Mouse (Mus musculus): ENCODE results near the gene Wfdc16. TPM values are rescaled to one million over a fixed set of nuclear protein-coding genes. Genes with fewer than 3 reads are reported as not detected.
A peak's percentile ranks its signal among the peaks of the same experiment; 100 is the strongest.

The Wfdc16 gene
- polyA plus RNA-seq (2015; fragmentation: Nextera tagmentation; extraction: Ambion mirVana): not detected in 2 replicates

DNA sequence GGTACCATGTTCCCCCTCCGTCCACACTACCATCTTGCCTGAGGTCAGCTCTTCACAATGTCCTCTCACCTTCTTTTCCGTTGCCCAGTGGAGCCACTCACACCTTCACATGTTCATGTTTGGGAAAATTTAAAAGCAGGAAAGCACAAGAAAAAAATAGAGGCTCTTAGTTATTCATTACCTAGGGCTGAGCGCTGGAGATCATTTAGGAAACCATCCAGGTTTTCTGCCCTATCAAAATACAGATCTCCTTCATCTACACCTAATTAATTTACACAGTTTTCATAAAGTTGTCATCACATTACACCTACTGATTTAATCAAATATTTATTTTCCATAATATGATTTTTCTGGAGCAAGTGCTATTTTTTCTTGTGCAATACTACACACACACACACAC is at the start of gene Wfdc16:
Gene Wfdc16 (minus strand): TSS at position 101 of the 400 bp plus-strand sequence.
- no peak within 1 kb of the TSS for H3K4me3 ChIP-seq (replicated peaks)
- no peak within 1 kb of the TSS for H3K9ac ChIP-seq (replicated peaks)
- H3K4me2 ChIP-seq (replicated peaks): no peak within 1 kb of the TSS
- H3K4me1 ChIP-seq (replicated peaks): no peaks in the 10 kb centered on the region
- no peak within 1 kb of the TSS for H3K27ac ChIP-seq
- ATAC-seq: no peak
- no peaks in the 10 kb centered on the region for H3K9me3 ChIP-seq
- 87% methylated on average over 3 of the region's 3 CpGs for WGBS
- no peaks in the 10 kb centered on the region for H3K36me3 ChIP-seq
- H3K27me3 ChIP-seq: no peaks in the 10 kb centered on the region

DNA sequence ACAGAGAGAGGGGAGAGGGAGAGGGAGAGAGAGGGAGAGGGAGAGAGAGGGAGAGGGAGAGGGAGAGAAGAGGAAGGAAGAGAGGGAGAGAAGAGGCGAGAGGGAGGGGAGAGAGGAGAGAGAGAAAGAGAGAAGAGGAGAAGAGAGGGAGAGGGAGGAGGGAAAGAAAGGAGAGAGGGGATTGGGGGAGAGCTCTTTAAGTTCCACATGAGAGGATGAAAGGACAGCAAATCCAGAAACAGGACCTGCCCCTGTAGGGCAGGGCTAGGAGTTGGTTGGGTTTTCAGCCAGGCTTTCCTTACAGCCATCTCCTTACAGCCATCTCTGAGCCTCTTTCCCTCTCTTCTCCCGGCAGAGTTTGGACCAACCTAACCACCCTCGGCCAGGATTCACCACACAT is 46.2 kb upstream of the Wfdc16 start, which contains the start of gene Wfdc13:
Gene Wfdc13 (plus strand): TSS at position 301 of the 400 bp plus-strand sequence.
- no peaks in the 10 kb centered on the region for H3K36me3 ChIP-seq
- 59% methylated on average over 3 of the region's 3 CpGs for WGBS
- H3K9me3 ChIP-seq: no peaks in the 10 kb centered on the region
- ATAC-seq: no peak
- H3K4me1 ChIP-seq (replicated peaks): no peaks in the 10 kb centered on the region
- H3K4me2 ChIP-seq (replicated peaks): no peak within 1 kb of the TSS
- no peak within 1 kb of the TSS for H3K9ac ChIP-seq (replicated peaks)
- H3K27me3 ChIP-seq: no peaks in the 10 kb centered on the region
- H3K4me3 ChIP-seq (replicated peaks): no peak within 1 kb of the TSS
- H3K27ac ChIP-seq: no peak within 1 kb of the TSS

DNA sequence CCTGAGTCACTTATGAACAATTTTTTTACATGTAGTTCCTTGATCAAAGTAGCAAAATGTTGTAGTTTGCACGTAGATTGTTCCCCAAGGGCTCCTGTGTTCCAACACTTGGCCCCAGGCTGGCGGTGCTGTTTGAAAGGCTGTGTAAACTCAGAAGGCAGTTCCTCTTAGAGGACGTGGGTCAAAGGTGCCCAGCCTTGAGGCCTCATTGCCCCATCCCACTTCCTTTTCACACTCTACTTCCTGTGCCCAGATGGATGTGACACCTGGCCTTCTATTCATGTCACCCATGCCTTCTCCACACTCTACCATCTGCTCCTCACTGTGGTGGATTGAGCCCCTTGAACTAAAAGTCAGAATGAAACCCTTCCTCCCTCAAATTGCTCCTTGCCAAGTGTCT is 41.3 kb upstream of the Wfdc16 start:
- Histone ChIP-seq H3K36me3 (no peaks in the 10 kb centered on the region), H3K27me3 (no peaks in the 10 kb centered on the region), H3K4me3 (replicated peaks) (no peak overlapping the region), H3K27ac (no peak overlapping the region), H3K4me2 (replicated peaks) (no peak overlapping the region), H3K4me1 (replicated peaks) (peaks cover 9% of the 10 kb centered on the region), H3K9ac (replicated peaks) (no peak overlapping the region), H3K9me3 (peaks cover 5% of the 10 kb centered on the region; the same call in 1 of the 2 replicates)
- WGBS: 64% methylated on average over 3 of the region's 3 CpGs
- no peak for ATAC-seq

DNA sequence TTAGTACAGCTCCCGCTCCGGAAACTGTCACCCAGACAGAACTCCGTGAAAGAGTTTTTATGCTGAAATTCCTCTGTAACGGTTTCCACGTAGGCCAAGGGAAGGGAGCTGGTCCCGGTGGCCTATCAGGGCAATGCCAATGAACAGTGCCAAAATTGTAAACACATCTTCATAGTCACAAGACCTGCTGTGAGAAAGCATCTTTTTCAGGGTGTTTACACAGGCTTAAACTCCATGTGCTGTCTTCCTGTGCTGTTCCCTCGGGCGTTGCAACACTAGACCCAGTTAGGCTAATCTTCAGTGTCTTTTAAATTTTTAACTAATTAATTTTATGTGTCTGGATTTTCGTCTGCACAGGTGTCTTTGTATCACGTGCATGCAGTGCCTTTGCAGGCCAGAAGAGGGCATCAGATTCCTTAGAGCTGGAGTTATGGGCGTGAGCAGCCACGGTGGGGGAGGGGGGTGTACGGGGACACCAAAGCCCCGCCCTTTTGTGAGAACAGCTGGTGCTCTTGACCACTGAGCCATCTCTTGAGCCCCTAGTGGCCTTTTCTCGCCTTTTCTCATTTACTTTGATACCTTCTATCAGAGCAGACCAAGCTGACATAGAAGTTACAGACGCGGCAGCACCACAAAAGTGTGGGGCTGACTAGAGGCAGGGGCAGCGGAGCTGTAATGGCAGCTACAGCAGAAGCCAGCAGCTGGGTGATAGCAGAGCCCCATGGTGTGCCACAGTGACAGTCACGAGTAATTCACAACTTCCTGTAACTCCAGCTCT is 40.4 kb upstream of the Wfdc16 start:
- Histone ChIP-seq H3K4me2 (replicated peaks) (peak overlapping the region; percentile 53), H3K27ac (no peak overlapping the region), H3K4me3 (replicated peaks) (peak overlapping the region; percentile 31), H3K27me3 (no peaks in the 10 kb centered on the region), H3K9me3 (peaks cover 5% of the 10 kb centered on the region; the same call in 1 of the 2 replicates), H3K9ac (replicated peaks) (no peak overlapping the region), H3K36me3 (no peaks in the 10 kb centered on the region), H3K4me1 (replicated peaks) (peaks cover 9% of the 10 kb centered on the region)
- 23% methylated on average over 19 of the region's 19 CpGs for WGBS
- peak; percentile 69 for ATAC-seq

DNA sequence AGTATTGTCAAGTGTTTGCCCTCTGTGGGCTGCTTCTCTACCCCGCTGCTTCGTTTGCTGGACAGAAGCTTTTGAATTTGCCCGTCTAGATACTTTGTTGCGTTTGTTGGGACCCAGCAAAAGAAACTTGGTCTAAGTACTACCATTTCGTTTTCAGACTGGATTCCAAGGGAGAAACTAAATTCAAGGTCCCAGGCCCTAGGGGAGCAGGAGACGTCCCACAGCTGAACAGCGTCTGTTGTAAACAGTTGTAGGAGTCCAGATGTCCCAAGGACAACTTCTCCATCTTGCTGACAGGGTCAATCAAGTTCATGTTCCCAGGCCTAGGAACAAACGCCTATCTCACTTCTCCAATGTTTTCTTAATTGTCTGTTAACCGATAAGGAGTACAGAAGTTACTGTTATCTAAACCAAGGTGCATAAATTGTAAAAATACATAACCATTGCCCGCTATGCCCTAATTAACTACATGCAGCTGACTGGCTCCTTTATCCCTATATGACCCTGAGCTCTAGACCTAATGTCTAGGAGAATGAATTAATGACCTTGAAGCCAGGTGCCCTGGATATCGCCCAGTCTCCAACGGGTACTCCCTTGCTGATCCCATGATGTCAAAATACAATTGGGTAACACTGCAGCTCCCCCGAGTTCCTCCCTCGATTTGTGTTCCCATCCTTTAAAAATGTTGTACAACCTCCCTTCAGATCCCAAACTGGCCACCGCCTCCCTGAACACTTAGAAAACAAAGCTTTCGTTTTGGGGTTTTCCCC is 38.5 kb upstream of the Wfdc16 start:
- H3K9ac ChIP-seq (replicated peaks): no peak overlapping the region
- 87% methylated on average over 16 of the region's 16 CpGs for WGBS
- H3K4me2 ChIP-seq (replicated peaks): no peak overlapping the region
- H3K36me3 ChIP-seq: no peaks in the 10 kb centered on the region
- peaks cover 9% of the 10 kb centered on the region for H3K4me1 ChIP-seq (replicated peaks)
- no peak overlapping the region for H3K4me3 ChIP-seq (replicated peaks)
- H3K9me3 ChIP-seq: peaks cover 5% of the 10 kb centered on the region
- no peak overlapping the region for H3K27ac ChIP-seq
- H3K27me3 ChIP-seq: no peaks in the 10 kb centered on the region
- no peak for ATAC-seq

DNA sequence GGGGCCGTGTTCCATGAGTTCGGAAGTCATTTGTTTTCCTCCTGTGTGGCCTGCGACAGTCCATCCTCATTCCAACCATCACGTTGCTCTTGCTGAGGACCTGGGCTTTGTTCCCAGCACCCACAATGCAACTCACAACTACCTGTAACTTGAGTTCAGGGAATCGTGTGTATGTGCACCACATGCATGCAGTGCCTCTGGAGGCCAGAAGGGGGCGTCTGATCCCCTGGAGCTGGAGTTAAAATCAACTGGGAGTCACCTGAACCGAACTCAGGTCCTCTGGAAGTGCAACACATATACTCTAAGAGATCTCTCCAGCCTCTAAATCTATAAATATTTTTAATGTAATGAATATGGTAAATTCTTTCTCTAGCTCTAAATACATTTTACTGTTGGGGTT is 37.5 kb upstream of the Wfdc16 start:
- H3K9ac ChIP-seq (replicated peaks): no peak overlapping the region
- H3K36me3 ChIP-seq: no peaks in the 10 kb centered on the region
- H3K4me1 ChIP-seq (replicated peaks): peaks cover 9% of the 10 kb centered on the region
- H3K4me3 ChIP-seq (replicated peaks): no peak overlapping the region
- no peak overlapping the region for H3K27ac ChIP-seq
- H3K4me2 ChIP-seq (replicated peaks): no peak overlapping the region
- no peaks in the 10 kb centered on the region for H3K27me3 ChIP-seq
- H3K9me3 ChIP-seq: peaks cover 5% of the 10 kb centered on the region
- WGBS: 74% methylated on average over 7 of the region's 7 CpGs
- ATAC-seq: no peak

DNA sequence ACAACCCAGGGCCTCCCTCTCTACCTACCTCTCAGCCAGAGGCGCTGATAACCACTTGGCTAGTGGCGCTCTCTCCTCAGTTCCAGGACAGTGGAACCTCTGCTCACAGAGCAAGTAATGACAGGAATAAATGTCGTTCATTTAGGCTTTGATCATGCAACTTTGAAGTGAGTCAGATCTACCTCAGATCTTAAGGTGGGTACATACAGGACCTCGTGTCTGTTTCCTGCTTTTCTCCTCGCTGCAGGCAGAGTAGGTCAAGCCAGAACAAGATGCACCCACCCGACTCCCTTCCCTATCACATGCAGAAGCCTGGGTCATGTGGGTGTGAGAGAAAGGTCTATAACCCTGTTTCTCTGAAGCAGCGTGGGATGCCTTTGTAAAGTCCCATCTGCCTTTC is 35.4 kb upstream of the Wfdc16 start, which contains the start of gene Wfdc11:
Gene Wfdc11 (minus strand): TSS at position 101 of the 400 bp plus-strand sequence.
- no peak within 1 kb of the TSS for H3K4me3 ChIP-seq (replicated peaks)
- H3K4me1 ChIP-seq (replicated peaks): peaks cover 5% of the 10 kb centered on the region
- H3K27ac ChIP-seq: no peak within 1 kb of the TSS
- no peaks in the 10 kb centered on the region for H3K36me3 ChIP-seq
- no peak for ATAC-seq
- WGBS: 87% methylated on average over 7 of the region's 7 CpGs
- H3K27me3 ChIP-seq: no peaks in the 10 kb centered on the region
- H3K4me2 ChIP-seq (replicated peaks): no peak within 1 kb of the TSS
- peaks cover 5% of the 10 kb centered on the region for H3K9me3 ChIP-seq
- no peak within 1 kb of the TSS for H3K9ac ChIP-seq (replicated peaks)

DNA sequence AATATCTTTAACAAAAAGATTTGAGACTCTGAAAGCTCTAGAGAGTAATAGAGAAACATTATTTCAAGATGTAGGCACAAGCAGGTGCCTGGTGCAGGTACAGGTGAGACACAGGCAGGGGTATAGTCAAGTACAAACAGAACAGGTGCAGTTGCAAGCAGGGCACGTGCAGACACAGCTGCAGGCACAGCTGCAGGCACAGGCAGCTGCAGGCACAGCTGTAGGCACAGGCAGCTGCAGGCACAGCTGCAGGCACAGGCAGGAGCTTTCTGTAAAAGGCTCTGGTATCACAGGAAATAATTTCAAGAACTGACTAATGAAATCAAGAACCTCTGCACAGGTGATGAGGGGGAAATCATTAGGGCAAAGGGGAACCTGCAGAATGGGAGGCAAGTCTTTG is 32.3 kb upstream of the Wfdc16 start:
- H3K4me1 ChIP-seq (replicated peaks): no peaks in the 10 kb centered on the region

DNA sequence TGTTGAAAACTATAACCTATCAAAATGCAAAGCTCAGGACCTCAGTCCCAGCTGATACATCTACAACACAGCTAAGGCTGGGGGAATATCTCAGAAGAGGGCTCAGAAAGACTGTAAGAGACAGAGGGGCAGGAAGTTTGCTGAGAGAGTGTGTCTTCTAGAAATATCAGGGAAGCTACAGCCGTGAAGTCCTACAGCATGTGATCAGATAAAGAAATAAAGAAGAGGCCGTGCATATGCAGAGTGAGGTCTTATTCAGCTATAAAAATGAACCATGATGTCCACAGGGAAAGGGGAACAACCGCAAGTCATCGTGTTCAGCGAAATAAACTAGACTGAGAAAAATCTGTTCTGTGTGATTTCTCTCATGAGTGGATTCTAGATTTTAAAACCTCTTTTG is 31.7 kb upstream of the Wfdc16 start:
- ATAC-seq: no peak
- Histone ChIP-seq H3K9me3 (no peaks in the 10 kb centered on the region; the same call in 1 of the 2 replicates), H3K9ac (replicated peaks) (no peak overlapping the region), H3K36me3 (no peaks in the 10 kb centered on the region), H3K27ac (no peak overlapping the region), H3K4me1 (replicated peaks) (no peaks in the 10 kb centered on the region), H3K4me3 (replicated peaks) (no peak overlapping the region), H3K4me2 (replicated peaks) (no peak overlapping the region), H3K27me3 (no peaks in the 10 kb centered on the region)
- WGBS: 85% methylated on average over 5 of the region's 5 CpGs

More for the DNA sequence above, 32.3 kb upstream of the Wfdc16 start:
- Histone ChIP-seq H3K9me3 (peaks cover 2% of the 10 kb centered on the region), H3K27ac (no peak overlapping the region), H3K27me3 (no peaks in the 10 kb centered on the region), H3K4me3 (replicated peaks) (no peak overlapping the region), H3K4me2 (replicated peaks) (no peak overlapping the region), H3K36me3 (no peaks in the 10 kb centered on the region), H3K9ac (replicated peaks) (no peak overlapping the region)
- 27% methylated on average over 1 of the region's 1 CpGs for WGBS
- no peak for ATAC-seq

DNA sequence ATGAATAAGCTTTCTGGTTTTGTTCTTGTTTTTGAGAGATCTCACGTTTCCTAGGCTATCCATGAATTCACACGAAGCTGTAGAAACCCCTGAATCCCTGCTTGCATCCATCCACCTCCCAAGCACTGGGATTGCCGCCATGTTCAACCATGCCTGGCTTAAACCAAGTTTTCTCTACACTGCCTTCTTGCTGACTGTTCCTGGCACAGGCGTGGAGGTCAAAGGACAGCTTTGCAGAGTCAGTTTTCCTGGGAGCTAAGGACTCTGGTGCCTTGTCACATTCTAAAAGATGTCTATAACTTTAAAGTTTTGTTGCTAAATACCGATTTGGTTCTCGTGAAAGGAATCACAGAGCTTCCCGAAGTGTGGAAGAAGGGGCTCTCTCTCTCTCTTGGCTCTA is 26.3 kb upstream of the Wfdc16 start:
- no peak overlapping the region for H3K27ac ChIP-seq

DNA sequence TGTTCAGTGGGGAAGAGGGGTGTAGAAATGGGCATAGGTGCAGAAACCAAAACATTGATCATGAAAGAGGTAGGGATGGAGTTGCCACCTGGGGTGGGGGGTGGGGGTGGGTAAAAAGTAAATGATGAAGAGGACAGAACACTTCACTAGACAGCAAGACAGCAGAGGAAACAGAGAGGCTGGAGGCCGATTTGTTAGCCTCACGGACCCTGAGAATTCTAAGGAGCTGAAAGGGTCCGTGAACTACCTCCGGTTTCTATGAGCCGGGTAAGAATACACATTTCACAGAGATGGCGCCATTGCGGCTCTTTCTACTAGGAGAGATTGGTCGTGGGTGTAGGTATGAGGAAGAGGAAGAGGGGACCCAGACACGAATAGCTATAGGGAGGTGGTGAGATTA is 17.9 kb upstream of the Wfdc16 start, which contains the start of gene Wfdc9:
Gene Wfdc9 (minus strand): TSS at position 101 of the 400 bp plus-strand sequence.
- WGBS: 86% methylated on average over 9 of the region's 9 CpGs
- Histone ChIP-seq H3K27ac (no peak within 1 kb of the TSS), H3K4me1 (replicated peaks) (no peaks in the 10 kb centered on the region)

More for the DNA sequence above, 26.3 kb upstream of the Wfdc16 start:
- WGBS: 89% methylated on average over 7 of the region's 7 CpGs
- ATAC-seq: no peak
- Histone ChIP-seq H3K36me3 (no peaks in the 10 kb centered on the region), H3K4me1 (replicated peaks) (no peaks in the 10 kb centered on the region), H3K27me3 (no peaks in the 10 kb centered on the region), H3K9me3 (no peaks in the 10 kb centered on the region), H3K4me2 (replicated peaks) (no peak overlapping the region), H3K4me3 (replicated peaks) (no peak overlapping the region), H3K9ac (replicated peaks) (no peak overlapping the region)

DNA sequence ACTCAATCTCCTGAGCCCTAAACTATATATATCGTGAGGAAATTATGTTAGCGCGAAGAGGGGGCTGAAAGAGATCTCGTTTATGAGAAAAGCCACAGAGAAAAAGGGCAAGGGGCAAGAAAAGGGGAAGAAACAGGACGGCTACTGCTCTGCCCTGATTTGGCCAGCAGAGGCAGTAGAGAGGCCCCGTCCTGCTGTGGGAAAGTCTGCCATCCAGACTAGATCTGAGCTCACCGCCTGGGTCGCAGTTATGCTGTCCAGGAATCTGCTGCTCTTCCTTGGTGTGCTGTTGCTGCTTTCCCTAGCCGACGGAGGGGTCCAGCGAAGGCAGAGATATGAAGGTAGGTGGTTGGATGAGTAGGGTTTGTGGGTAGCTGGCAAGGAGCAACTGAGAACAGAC is 17.3 kb upstream of the Wfdc16 start, which contains the start of gene Wfdc10:
Gene Wfdc10 (plus strand): TSS at position 189 of the 400 bp plus-strand sequence.
- no peak within 1 kb of the TSS for H3K4me2 ChIP-seq (replicated peaks)
- ATAC-seq: no peak
- H3K36me3 ChIP-seq: no peaks in the 10 kb centered on the region
- H3K27me3 ChIP-seq: no peaks in the 10 kb centered on the region
- no peaks in the 10 kb centered on the region for H3K9me3 ChIP-seq
- H3K4me1 ChIP-seq (replicated peaks): no peaks in the 10 kb centered on the region
- H3K27ac ChIP-seq: no peak within 1 kb of the TSS
- WGBS: 18% methylated on average over 11 of the region's 11 CpGs
- H3K4me3 ChIP-seq (replicated peaks): no peak within 1 kb of the TSS
- H3K9ac ChIP-seq (replicated peaks): no peak within 1 kb of the TSS

More for the DNA sequence above, 17.9 kb upstream of the Wfdc16 start, which contains the start of gene Wfdc9:
- Histone ChIP-seq H3K36me3 (no peaks in the 10 kb centered on the region), H3K4me2 (replicated peaks) (no peak within 1 kb of the TSS), H3K9ac (replicated peaks) (no peak within 1 kb of the TSS), H3K9me3 (no peaks in the 10 kb centered on the region), H3K4me3 (replicated peaks) (no peak within 1 kb of the TSS), H3K27me3 (no peaks in the 10 kb centered on the region)
- ATAC-seq: no peak
